Mouse (Mus musculus): ENCODE results near the gene Ncoa1.
"Not testable (repeated sequence)": the region's sequence is repeated elsewhere in the genome, so short reads cannot be mapped to it uniquely, and the experiment has no call there.

Ncoa1 gene

DNA sequence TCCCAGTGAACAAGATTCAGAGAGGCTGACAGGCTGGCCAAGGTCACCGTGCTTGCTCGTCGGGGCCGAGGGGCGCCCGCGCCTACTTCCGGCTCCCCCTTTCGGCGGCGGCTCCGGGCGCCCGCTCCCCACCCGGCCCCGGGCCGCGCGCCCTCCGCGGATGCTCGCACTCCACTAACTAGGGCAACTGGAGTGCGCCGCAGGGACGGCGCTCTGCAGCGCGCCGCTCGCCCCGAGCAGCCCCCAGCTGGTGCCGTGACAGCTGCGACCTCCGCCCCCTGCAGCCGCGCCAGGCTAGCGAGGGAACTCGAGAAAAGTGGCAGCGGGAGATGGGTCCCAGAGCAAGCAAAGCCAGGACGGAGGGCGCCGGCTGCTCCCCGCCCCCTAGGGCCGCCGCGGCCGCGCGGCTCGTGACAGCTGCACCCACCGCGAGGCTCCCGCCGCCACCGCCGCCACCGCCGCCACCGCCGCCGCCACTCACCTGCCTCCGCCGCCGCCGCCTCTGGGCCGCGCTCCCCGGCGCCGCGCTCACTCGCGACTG is 621 bp downstream of the Ncoa1 start:
- DNase-seq (ENCODE audit: low read depth): no peak

DNA sequence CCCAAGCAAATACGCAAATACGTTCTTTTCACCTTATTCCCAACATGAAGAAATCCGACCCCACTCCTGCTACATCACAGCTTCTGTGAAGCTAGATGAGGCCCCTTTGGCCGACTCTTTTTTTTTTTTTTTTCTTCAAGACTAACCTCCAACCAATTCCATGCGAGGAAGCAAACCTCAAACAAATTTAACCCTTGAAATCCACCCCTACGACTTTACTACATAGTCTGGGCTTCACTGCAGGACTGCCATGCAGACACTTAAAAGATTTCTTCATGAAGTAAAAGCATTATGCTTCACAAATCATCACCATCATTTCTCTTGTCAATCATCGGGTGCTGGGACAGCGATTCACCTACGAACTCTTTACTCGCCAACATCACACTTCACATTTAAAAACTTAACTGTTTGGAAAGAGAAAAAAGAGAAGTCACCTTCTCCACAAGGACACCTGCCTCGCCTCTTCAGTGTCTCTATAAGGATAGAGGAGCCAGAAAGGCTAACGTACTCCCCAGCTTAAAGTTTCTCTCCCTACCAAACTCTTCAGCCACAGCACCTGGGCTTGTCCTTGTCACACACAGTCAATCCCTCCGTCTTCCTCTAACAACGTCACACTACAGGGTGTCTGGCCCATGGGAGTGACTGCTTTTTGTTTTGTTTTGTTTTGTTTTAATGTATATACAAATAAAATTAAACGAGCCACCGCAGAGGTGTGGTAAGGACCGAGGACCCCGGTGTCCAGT is 1.6 kb downstream of the Ncoa1 start:
- DNase-seq (ENCODE audit: low read depth): no peak

DNA sequence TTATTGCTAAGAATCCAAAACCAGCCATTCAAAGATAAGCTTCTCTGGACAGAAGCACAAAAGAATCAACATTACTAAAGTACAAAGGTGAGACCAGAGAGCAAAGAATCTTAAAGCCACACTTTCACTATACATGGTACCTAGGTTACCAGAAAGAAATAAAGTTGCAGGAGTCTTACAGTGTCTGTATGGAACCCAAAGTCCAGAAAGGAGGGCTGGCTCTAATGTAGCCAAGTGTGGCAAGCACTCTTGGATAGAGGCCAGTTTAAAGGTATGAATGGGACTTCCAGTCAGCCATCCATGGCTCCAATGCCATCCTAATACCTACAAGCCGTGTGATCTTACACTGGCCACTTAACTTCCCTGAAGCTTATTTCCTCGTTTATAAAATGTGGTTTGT is 7.9 kb downstream of the Ncoa1 start:
- DNase-seq (ENCODE audit: low read depth): no peak

- no peak for DNase-seq (ENCODE audit: low read depth)
Measured at GRCm38 (mm10) chr12:4463701-4464100, 13.3 kb downstream of the Ncoa1 start.

DNA sequence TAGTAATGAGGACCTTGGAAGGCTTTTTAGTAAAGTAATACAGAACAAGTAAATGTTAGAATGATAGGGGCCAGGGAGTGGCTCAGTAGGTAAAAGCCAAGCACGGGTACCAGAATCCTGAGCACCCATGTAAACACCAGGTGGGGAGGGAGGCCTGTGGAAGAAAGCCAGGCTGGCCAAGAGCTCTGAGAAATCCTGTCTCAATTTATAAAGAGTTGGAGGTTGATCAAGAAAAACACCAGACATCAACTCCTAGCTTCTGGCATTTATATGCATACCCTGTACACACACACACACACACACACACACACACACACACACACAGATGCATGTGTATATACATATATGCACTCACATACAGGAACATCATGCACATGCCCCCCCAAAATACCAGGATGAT is 14.6 kb downstream of the Ncoa1 start:
- DNase-seq (ENCODE audit: low read depth): no peak

- no peak for DNase-seq (ENCODE audit: low read depth)
Measured at GRCm38 (mm10) chr12:4460990-4461389, 16.0 kb downstream of the Ncoa1 start.

- DNase-seq (ENCODE audit: low read depth): no peak
Measured at GRCm38 (mm10) chr12:4454956-4455565, 21.9 kb downstream of the Ncoa1 start.

- DNase-seq (ENCODE audit: low read depth): no peak
Measured at GRCm38 (mm10) chr12:4454248-4454647, 22.7 kb downstream of the Ncoa1 start.

GRCm38 (mm10) chr12:4452233-4452632 is 24.7 kb downstream of the Ncoa1 start:
- no peak for DNase-seq (ENCODE audit: low read depth)

GRCm38 (mm10) chr12:4450485-4450884 is 26.5 kb downstream of the Ncoa1 start:
- DNase-seq (ENCODE audit: low read depth): not testable (repeated sequence)

DNA sequence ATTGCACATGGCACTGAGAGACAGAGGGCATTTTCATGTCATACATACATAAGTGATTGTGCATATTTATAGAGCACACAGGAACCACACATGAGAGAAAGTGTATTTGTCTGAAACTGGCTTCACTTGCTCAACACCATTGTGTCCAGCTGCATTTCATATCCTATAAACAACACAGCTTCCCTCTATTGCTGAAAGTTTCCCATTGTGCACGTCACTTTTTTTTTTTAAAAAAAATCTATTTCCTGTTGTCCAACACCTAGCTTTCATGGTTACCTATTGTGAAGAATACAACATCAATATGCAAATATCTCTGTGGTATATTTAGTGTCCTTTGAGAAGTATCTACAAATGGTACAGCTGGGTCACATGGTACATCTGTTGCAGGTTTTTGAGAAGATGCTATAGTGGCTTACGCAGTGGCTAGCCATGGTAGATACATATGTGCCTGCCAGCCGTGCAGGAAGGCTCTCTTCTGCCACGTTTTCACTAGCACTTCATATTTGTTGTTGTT is 28.8 kb downstream of the Ncoa1 start:
- DNase-seq (ENCODE audit: low read depth): no peak

DNA sequence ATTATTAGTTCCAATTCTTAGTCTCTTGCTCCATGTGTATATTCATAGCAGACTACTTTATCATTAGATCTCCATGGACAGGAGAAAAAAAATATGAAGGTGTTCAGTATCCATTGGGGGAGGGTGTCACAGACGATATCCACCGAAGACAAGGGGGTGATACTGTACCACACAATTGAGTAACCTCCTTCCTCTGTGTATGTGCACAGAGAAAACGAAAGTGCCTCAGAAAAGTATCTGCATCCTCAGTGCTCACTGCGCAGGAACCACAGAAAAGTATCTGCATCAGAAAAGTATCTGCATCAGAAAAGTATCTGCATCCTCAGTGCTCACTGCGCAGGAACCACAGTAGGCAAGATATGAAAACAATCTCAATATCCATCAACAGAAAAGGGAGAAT is 32.0 kb downstream of the Ncoa1 start:
- no peak for DNase-seq (ENCODE audit: low read depth)

- no peak for DNase-seq (ENCODE audit: low read depth)
Measured at GRCm38 (mm10) chr12:4441451-4441850, 35.5 kb downstream of the Ncoa1 start.

DNA sequence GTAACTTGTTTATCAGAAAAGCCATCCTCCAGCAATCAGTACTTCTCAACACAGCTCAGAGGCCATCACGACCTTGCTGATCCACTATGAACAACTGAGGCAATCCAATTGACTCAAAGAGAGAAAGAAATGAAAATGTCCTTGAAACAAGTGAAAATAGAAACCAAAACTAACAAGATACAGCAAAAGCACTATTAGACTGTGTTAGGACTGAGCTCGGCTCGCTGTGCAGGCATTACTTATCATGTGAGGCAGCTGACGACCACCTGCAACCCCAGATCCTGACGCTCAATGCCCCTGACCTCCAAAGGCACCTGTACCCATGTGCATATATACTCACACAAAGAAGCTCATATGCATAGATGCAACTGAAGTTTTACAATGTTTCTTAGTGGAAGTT is 40.8 kb downstream of the Ncoa1 start:
- no peak for DNase-seq (ENCODE audit: low read depth)

- DNase-seq (ENCODE audit: low read depth): no peak
Measured at GRCm38 (mm10) chr12:4433549-4433948, 43.4 kb downstream of the Ncoa1 start.

DNA sequence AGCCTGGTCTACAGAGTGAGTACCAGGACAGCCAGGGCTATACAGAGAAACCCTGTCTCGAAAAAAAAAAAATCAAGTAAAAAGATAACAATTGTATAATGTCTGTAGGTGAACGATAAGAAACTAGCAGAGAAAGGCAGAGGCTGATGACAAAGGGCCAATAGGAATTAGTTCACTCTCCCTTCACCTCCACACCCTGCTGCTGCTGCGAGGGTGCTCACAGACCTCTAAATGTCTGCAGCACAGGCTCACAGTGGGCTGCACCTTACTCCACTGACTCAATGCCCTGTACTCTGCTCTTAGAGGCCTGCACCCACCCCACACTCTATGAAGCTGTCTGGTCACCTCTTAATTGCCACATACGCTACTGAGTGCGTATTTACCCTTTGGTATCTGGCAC is 45.0 kb downstream of the Ncoa1 start:
- DNase-seq (ENCODE audit: low read depth): no peak

DNA sequence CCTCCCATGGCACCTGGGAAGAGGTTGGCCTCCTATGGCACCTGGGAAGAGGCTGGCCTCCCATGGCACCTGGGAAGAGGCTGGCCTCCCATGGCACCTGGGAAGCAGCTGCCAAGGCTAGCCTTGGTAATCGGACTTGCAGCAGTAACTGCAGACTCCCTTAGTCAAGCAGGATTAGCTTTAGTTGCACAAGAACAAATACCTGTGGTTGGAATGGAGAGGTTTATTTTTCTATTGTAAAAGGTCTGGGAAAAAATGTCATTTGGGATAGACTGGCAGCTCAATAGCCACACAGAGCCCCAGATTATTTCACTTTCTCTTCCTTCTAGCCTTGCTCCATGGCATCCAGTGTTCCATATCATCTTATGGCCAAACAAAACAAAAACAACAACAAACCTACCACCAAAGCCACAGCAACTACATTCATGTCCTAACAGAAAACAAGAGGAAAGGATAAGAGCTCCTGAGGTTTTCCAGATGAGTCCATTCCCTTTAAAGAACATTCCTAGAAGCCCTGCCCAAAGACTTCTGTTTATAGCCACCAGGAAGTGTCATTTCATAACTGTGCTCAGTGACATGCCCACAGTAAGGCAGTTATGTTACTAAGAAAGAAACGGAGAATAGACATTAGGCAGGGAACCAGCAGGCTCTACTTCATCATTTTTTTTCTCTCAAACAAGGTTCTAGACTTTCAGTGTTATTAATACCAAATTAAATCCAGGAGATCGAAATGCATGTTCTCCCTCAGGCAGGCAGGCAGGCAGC is 46.7 kb downstream of the Ncoa1 start:
- peak; percentile 37 for DNase-seq (ENCODE audit: low read depth)

GRCm38 (mm10) chr12:4418824-4419223 is 58.2 kb downstream of the Ncoa1 start:
- no peak for DNase-seq (ENCODE audit: low read depth)

DNA sequence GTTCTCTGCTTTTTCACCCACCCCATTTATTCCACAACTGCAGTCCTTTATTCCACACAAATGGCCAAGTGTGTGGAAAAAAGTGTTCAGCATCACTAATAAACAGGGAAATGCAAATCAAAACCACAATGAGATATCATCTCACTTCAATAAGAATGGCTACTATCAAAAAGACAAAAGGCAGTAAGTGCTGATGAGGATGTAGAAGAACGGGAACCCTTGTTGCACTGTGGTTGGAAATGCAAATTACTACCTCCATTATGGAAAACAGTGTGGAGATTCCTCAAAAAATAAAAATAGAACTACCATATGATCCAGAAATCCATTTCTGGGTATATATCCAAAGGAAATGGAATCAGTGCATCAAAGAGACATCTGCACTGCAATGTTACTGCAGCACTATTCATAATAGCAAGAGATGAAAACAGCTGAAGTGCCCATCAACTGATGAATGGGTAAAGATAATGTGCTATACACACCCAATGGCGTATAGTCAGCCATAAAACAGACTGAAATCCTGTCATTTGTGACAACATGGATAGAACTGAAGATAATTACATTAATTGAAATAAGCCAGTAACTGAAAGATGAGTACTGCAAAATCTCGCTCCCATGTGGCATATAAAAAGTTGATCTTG is 59.2 kb downstream of the Ncoa1 start:
- no peak for DNase-seq (ENCODE audit: low read depth)

GRCm38 (mm10) chr12:4407085-4407484 is 69.9 kb downstream of the Ncoa1 start:
- DNase-seq (ENCODE audit: low read depth): no peak

DNA sequence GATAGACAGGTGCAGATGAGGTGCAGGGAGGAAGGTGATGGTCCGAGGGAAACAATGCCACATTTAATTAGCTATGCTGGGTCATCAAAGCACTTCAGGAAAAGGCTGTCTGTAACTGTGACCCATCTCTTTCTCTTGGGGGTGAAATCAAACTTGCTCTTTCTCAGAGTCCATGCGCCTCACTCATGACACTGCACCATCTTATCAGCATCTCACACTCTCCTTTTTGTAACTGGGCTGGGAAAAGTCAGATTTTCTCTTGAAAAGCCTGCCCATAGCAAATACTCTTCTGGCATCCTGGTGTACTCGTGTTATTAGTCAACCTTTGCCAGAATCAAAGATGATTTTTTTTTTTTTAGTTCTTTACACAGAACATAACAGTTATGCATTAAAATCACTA is 70.8 kb downstream of the Ncoa1 start:
- no peak for DNase-seq (ENCODE audit: low read depth)

GRCm38 (mm10) chr12:4403206-4403605 is 73.8 kb downstream of the Ncoa1 start:
- no peak for DNase-seq (ENCODE audit: low read depth)
